Mouse (Mus musculus) MEL (cell line): ENCODE results near the gene Card11. TPM values are rescaled to one million over a fixed set of nuclear protein-coding genes. Genes with fewer than 3 reads are reported as not detected.

Experiments
- DNase-seq: peaks from one replicate; pipeline ENCODE4 v3.0.0; 2011; ENCODE audit warnings: low read depth, low spot score
- H3K27ac ChIP-seq: 2 replicates; pipeline ENCODE4 v1.5.1; 2012; ENCODE audit warnings: low read depth, mild to moderate bottlenecking, control low read depth, low read length, moderate library complexity; ENCODE audit not compliant: control insufficient read depth
- H3K27me3 ChIP-seq, 2 experiments: fragments of 150-350 bp in 1 of 2; sonication (generic) in 1 of 2; 2 replicates each; pipeline ENCODE4 v1.6.1; 2012; ENCODE audit warnings: low read length in 2 of 2, mild to moderate bottlenecking in 2 of 2, improper control_type of control experiment in 1 of 2, moderate library complexity in 1 of 2; ENCODE audit not compliant: insufficient read depth in 2 of 2, control insufficient read depth in 1 of 2
- H3K36me3 ChIP-seq, 2 experiments: 2 replicates each; pipeline ENCODE4 v1.6.1; 2012 to 2014; ENCODE audit warnings: low read length in 2 of 2, improper control_type of control experiment in 1 of 2, inconsistent platforms in 1 of 2, mild to moderate bottlenecking in 1 of 2; ENCODE audit not compliant: insufficient read depth in 2 of 2, control insufficient read depth in 1 of 2
- H3K4me1 ChIP-seq, 2 experiments: fragments of 150-350 bp in 1 of 2; sonication (generic) in 1 of 2; 2 replicates each; pipeline ENCODE4 v1.6.1; 2012; ENCODE audit warnings: low read length in 2 of 2, improper control_type of control experiment in 1 of 2, mild to moderate bottlenecking in 1 of 2; ENCODE audit not compliant: insufficient read depth in 2 of 2, control insufficient read depth in 1 of 2
- H3K4me3 ChIP-seq, 2 experiments: fragments of 150-350 bp in 1 of 2; sonication (generic) in 1 of 2; 2 replicates each; pipeline ENCODE4 v1.5.1; 2012; ENCODE audit warnings: low read depth in 2 of 2, low read length in 2 of 2, mild to moderate bottlenecking in 2 of 2, moderate library complexity in 2 of 2, control low read depth in 1 of 2, improper control_type of control experiment in 1 of 2; ENCODE audit not compliant: control insufficient read depth in 1 of 2, insufficient read depth in 1 of 2
- H3K79me2 ChIP-seq: 2 replicates; pipeline ENCODE4 v1.6.1; 2012; ENCODE audit warnings: mild to moderate bottlenecking, low read length, moderate library complexity; ENCODE audit not compliant: control insufficient read depth, poor library complexity, insufficient read depth
- H3K9ac ChIP-seq: 2 replicates; pipeline ENCODE4 v1.6.1; 2012; ENCODE audit warnings: low read depth, mild to moderate bottlenecking, control low read depth, low read length, moderate library complexity; ENCODE audit not compliant: control insufficient read depth, poor library complexity, severe bottlenecking
- H3K9me3 ChIP-seq: fragments of 150-350 bp; sonication (generic); replicated peaks from 2 replicates; pipeline ENCODE4 v1.6.1; 2012; ENCODE audit warnings: mild to moderate bottlenecking, low read length, improper control_type of control experiment, moderate library complexity; ENCODE audit not compliant: insufficient read depth
- BHLHE40 ChIP-seq: IDR thresholded peaks from 2 replicates; pipeline ENCODE4 v1.6.1; 2012; ENCODE audit warnings: low read depth, mild to moderate bottlenecking, inconsistent platforms, low read length, improper control_type of control experiment, borderline replicate concordance
- CHD1 ChIP-seq: IDR thresholded peaks from 2 replicates; pipeline ENCODE4 v1.6.1; 2012; ENCODE audit warnings: low read depth, mild to moderate bottlenecking, inconsistent platforms, low read length, improper control_type of control experiment
- CHD2 ChIP-seq: IDR thresholded peaks from 2 replicates; pipeline ENCODE4 v1.6.1; 2011; ENCODE audit warnings: low read length, improper control_type of control experiment
- ETS1 ChIP-seq: IDR thresholded peaks from 2 replicates; pipeline ENCODE4 v1.6.1; 2012; ENCODE audit warnings: low read depth, mild to moderate bottlenecking, inconsistent platforms, low read length, improper control_type of control experiment, moderate library complexity
- GABPA ChIP-seq: IDR thresholded peaks from 2 replicates; pipeline ENCODE4 v1.6.1; 2012; ENCODE audit warnings: low read depth, mild to moderate bottlenecking, inconsistent platforms, low read length, improper control_type of control experiment, moderate library complexity
- HCFC1 ChIP-seq: IDR thresholded peaks from 2 replicates; pipeline ENCODE4 v1.6.1; 2012; ENCODE audit warnings: low read depth, mild to moderate bottlenecking, inconsistent platforms, low read length, improper control_type of control experiment, moderate library complexity
- JUND ChIP-seq: IDR thresholded peaks from 2 replicates; pipeline ENCODE4 v1.6.1; 2011; ENCODE audit warnings: low read depth, mild to moderate bottlenecking, improper control_type of control experiment, low read length
- KAT2A ChIP-seq: conservative IDR thresholded peaks from 2 replicates; pipeline ENCODE4 v1.6.1; 2012; ENCODE audit warnings: low read depth, low read length, improper control_type of control experiment, inconsistent platforms
- MAZ ChIP-seq: IDR thresholded peaks from 2 replicates; pipeline ENCODE4 v1.6.1; 2012; ENCODE audit warnings: low read depth, mild to moderate bottlenecking, inconsistent platforms, low read length, improper control_type of control experiment
- MYB ChIP-seq: IDR thresholded peaks from 2 replicates; pipeline ENCODE4 v1.6.1; 2011; ENCODE audit warnings: mild to moderate bottlenecking, low read depth, low read length, improper control_type of control experiment
- POLR2A ChIP-seq, 2 experiments: IDR thresholded peaks; 2 replicates each; pipeline ENCODE4 v1.6.1; 2011 to 2012; ENCODE audit warnings: low read length in 2 of 2, mild to moderate bottlenecking in 2 of 2, control low read depth in 1 of 2, improper control_type of control experiment in 1 of 2, low read depth in 1 of 2, moderate library complexity in 1 of 2; ENCODE audit not compliant: control insufficient read depth in 1 of 2, insufficient read depth in 1 of 2, poor library complexity in 1 of 2
- POLR2AphosphoS5 ChIP-seq: IDR thresholded peaks from 2 replicates; pipeline ENCODE4 v1.6.1; 2012; ENCODE audit warnings: low read depth, borderline replicate concordance, mild to moderate bottlenecking, inconsistent platforms, low read length, moderate library complexity, mixed read lengths
- RCOR1 ChIP-seq: IDR thresholded peaks from 2 replicates; pipeline ENCODE4 v1.6.1; 2012; ENCODE audit warnings: low read depth, mild to moderate bottlenecking, inconsistent platforms, low read length, improper control_type of control experiment
- SIN3A ChIP-seq: IDR thresholded peaks from 2 replicates; pipeline ENCODE4 v1.6.1; 2012; ENCODE audit warnings: low read length, improper control_type of control experiment, inconsistent platforms
- SMC3 ChIP-seq: IDR thresholded peaks from 2 replicates; pipeline ENCODE4 v1.6.1; 2011; ENCODE audit warnings: low read depth, low read length, improper control_type of control experiment
- TAL1 ChIP-seq: IDR thresholded peaks from 2 replicates; pipeline ENCODE4 v1.6.1; 2012; ENCODE audit warnings: mild to moderate bottlenecking, inconsistent platforms, low read length, moderate library complexity, mixed read lengths
- TBP ChIP-seq: IDR thresholded peaks from 2 replicates; pipeline ENCODE4 v1.8.0; 2011; ENCODE audit warnings: low read depth, low read length, improper control_type of control experiment
- TCF12 ChIP-seq: IDR thresholded peaks from 2 replicates; pipeline ENCODE4 v1.6.1; 2014; ENCODE audit warnings: low read depth, mild to moderate bottlenecking, inconsistent platforms, low read length, improper control_type of control experiment, moderate library complexity
- UBTF ChIP-seq: IDR thresholded peaks from 2 replicates; pipeline ENCODE4 v1.6.1; 2012; ENCODE audit warnings: low read depth, mild to moderate bottlenecking, inconsistent platforms, low read length, improper control_type of control experiment, moderate library complexity, borderline replicate concordance; ENCODE audit not compliant: insufficient read depth
- USF1 ChIP-seq: IDR thresholded peaks from 2 replicates; pipeline ENCODE4 v1.6.1; 2014; ENCODE audit warnings: low read depth, mild to moderate bottlenecking, inconsistent platforms, low read length, improper control_type of control experiment, moderate library complexity
- USF2 ChIP-seq, 2 experiments: IDR thresholded peaks; 2 replicates each; pipeline ENCODE4 v1.6.1; 2011 to 2012; ENCODE audit warnings: improper control_type of control experiment in 2 of 2, low read length in 2 of 2, borderline replicate concordance in 1 of 2, inconsistent platforms in 1 of 2, low read depth in 1 of 2, mild to moderate bottlenecking in 1 of 2; ENCODE audit not compliant: insufficient read depth in 1 of 2
- ZKSCAN1 ChIP-seq: IDR thresholded peaks from 2 replicates; pipeline ENCODE4 v1.6.1; 2012; ENCODE audit warnings: low read depth, mild to moderate bottlenecking, inconsistent platforms, low read length, improper control_type of control experiment, moderate library complexity
- ZMIZ1 ChIP-seq: IDR thresholded peaks from 2 replicates; pipeline ENCODE4 v1.6.1; 2012; ENCODE audit warnings: low read depth, mild to moderate bottlenecking, inconsistent platforms, low read length, improper control_type of control experiment, moderate library complexity
- polyA plus RNA-seq, 2 experiments: library from polyadenylated mRNA; stranded (reverse) in 1 of 2; unstranded in 1 of 2; fragments of >175 nt in 1 of 2; fragments of >200 nt in 1 of 2; gene quantifications; 2 replicates each; pipeline versions ENCODE4 v1.2.1 to v1.2.4; 2012; ENCODE audit warnings: low replicate concordance in 2 of 2, low read depth in 1 of 2; ENCODE audit not compliant: insufficient read length in 2 of 2, insufficient read depth in 1 of 2, missing spikeins in 1 of 2
- total RNA-seq: library from RNA; depleted of rRNA; stranded (reverse); fragments of 300-350 nt; gene quantifications from 2 replicates; pipeline ENCODE4 v1.2.3, GENCODE M21; 2012

The Card11 gene
- total and polyA plus RNA-seq, 3 experiments, result not detected

DNA sequence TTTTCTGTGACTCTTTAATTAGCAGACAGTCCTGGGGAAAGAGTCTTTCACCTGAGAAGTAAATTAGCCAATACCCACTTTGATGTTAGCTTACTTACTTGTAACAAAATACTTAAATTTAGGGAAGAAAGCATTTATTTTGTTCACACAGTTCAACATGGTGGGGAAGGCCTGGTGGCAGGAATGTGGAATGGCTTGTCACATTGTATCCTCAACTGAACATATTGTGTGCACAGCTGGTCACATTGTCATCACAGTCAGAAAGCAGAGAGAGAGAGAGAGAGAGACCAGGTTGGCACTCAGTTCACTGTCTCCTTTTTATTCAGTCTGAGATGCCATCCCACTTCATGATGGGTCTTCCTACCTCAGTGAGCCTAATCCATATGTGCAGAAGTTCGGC is 44.7 kb downstream of the Card11 start:
- DNase-seq, result no peak
- TF ChIP-seq KAT2A (no peak), TCF12 (no peak), TAL1 (no peak), RCOR1 (no peak), BHLHE40 (no peak), CHD1 (no peak), USF2 (IDR thresholded peaks at IDR 0.05; ENCODE audit: borderline replicate concordance in 1 of 2, insufficient read depth in 1 of 2, low read depth in 1 of 2, low read length in 2 of 2) (no peak), ZKSCAN1 (no peak)
- no peak overlapping the region for H3K9ac ChIP-seq
- H3K27ac ChIP-seq, result no peak overlapping the region
- H3K4me3 ChIP-seq, result no peak overlapping the region
- H3K36me3 ChIP-seq, result no peaks in the 10 kb centered on the region
- H3K9me3 ChIP-seq, result no peaks in the 10 kb centered on the region
- H3K27me3 ChIP-seq, result no peaks in the 10 kb centered on the region
- no peaks in the 10 kb centered on the region for H3K4me1 ChIP-seq
- no peaks in the 10 kb centered on the region for H3K79me2 ChIP-seq

DNA sequence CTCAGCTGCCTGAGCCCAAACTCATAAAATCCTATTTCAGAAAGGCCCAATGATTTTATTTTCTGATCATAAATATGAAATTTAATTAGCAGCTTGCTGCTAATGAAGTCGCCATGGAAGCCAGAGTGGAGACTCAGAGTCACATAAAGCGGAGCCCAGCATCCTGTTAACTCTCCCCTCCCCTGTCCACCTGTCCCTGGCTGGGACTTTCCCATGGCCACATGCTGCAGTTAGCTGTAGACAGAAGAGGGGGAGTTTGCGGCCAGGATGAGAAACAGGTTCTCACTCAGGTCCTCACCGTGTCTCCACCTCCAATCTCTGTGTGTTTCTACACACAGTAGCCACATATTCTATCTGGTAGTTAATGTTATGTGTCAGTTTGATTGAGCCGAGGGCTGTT is 48.6 kb downstream of the Card11 start:
- TF ChIP-seq HCFC1 (no peak), KAT2A (no peak), GABPA (no peak), MYB (no peak), CHD2 (no peak), USF1 (no peak), ETS1 (no peak), UBTF (no peak), CHD1 (no peak), POLR2AphosphoS5 (no peak), TBP (no peak), ZMIZ1 (no peak), SIN3A (no peak), JUND (no peak), SMC3 (no peak), MAZ (no peak), TCF12 (no peak), POLR2A (IDR thresholded peaks at IDR 0.05; ENCODE audit: control insufficient read depth in 1 of 2, insufficient read depth in 1 of 2, low read depth in 1 of 2, low read length in 2 of 2, poor library complexity in 1 of 2) (no peak), ZKSCAN1 (no peak)
- no peaks in the 10 kb centered on the region for H3K4me1 ChIP-seq
- no peak for DNase-seq
- H3K36me3 ChIP-seq, result no peaks in the 10 kb centered on the region
- H3K9me3 ChIP-seq, result no peaks in the 10 kb centered on the region
- no peak overlapping the region for H3K27ac ChIP-seq
- no peaks in the 10 kb centered on the region for H3K27me3 ChIP-seq
- H3K9ac ChIP-seq, result no peak overlapping the region
- H3K4me3 ChIP-seq, result no peak overlapping the region
- H3K79me2 ChIP-seq, result no peaks in the 10 kb centered on the region
